Mouse (Mus musculus) brain, embryonic 14.5 days (tissue): ENCODE results near the gene Gm9817.

Experiments
- CTCF ChIP-seq: fragments of 200-500 bp; IDR thresholded peaks from 2 replicates; pipeline ENCODE4 v1.5.1; 2012; ENCODE audit warnings: inconsistent platforms, mild to moderate bottlenecking, moderate library complexity, borderline replicate concordance; ENCODE audit not compliant: insufficient read depth, insufficient read length; ENCODE audit errors: extremely low read depth
- POLR2A ChIP-seq: fragments of 200-500 bp; IDR thresholded peaks from 2 replicates; pipeline ENCODE4 v1.6.1; 2012; ENCODE audit warnings: mild to moderate bottlenecking, inconsistent platforms, borderline replicate concordance; ENCODE audit not compliant: poor library complexity, insufficient read depth, insufficient read length, severe bottlenecking; ENCODE audit errors: extremely low read depth

DNA sequence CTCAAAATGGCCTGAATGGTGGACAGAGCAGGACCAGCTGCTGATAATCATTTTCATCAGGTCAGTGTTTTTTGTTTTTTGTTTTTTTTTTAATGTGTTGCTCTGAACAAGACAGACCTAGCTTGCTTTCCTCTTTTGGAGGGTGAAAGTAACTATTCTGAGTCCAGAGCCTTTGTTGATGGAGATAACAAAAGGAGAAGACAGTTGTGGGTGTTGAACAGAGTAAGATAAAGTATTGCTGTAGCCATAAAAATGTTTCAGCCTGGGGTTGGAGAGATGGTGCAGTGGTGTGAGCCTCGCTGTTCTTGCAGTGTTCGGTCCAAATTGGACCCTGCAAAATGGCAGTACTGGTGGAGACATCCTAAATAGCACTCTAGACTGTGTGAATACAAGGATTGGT is 2.8 kb upstream of the Gm9817 start:
- no peak for TF ChIP-seq POLR2A
- TF ChIP-seq CTCF: no peak
